Mouse (Mus musculus) retina, postnatal 7 days (tissue): Measurements from ENCODE around the gene Rpl38.

Experiments used
- DNase-seq: peaks from one replicate; pipeline ENCODE4 v3.0.0-alpha.2; 2012; ENCODE audit warnings: low read depth, low spot score

Gene Rpl38

GRCm38 (mm10) chr11:114704071-114704913 is 36.0 kb downstream of the Rpl38 start:
- no peak for DNase-seq

GRCm38 (mm10) chr11:114706358-114706757 is 38.0 kb downstream of the Rpl38 start:
- DNase-seq: no peak

- DNase-seq: no peak
Measured at GRCm38 (mm10) chr11:114711393-114711792, 43.1 kb downstream of the Rpl38 start.

GRCm38 (mm10) chr11:114711861-114712260 is 43.5 kb downstream of the Rpl38 start:
- no peak for DNase-seq

- DNase-seq: no peak
Measured at GRCm38 (mm10) chr11:114714526-114714925, 46.2 kb downstream of the Rpl38 start.

- no peak for DNase-seq
Measured at GRCm38 (mm10) chr11:114715531-114715930, 47.2 kb downstream of the Rpl38 start.

GRCm38 (mm10) chr11:114720535-114720934 is 52.2 kb downstream of the Rpl38 start:
- DNase-seq: no peak
